Mouse (Mus musculus) brain, embryonic 14.5 days (tissue): ENCODE measurements around the gene Radil. TPM values are rescaled to one million over a fixed set of nuclear protein-coding genes. Genes with fewer than 3 reads are reported as not detected.

Source experiments
- DNase-seq: peaks from one replicate; pipeline ENCODE4 v3.0.0-alpha.2; 2011; ENCODE audit warnings: low read depth
- CTCF ChIP-seq: fragments of 200-500 bp; IDR thresholded peaks from 2 replicates; pipeline ENCODE4 v1.5.1; 2012; ENCODE audit warnings: inconsistent platforms, mild to moderate bottlenecking, moderate library complexity, borderline replicate concordance; ENCODE audit not compliant: insufficient read depth, insufficient read length; ENCODE audit errors: extremely low read depth
- POLR2A ChIP-seq: fragments of 200-500 bp; IDR thresholded peaks from 2 replicates; pipeline ENCODE4 v1.6.1; 2012; ENCODE audit warnings: mild to moderate bottlenecking, inconsistent platforms, borderline replicate concordance; ENCODE audit not compliant: poor library complexity, insufficient read depth, insufficient read length, severe bottlenecking; ENCODE audit errors: extremely low read depth
- polyA plus RNA-seq: library from polyadenylated mRNA; depleted of rRNA; stranded (reverse); fragments of >200 nt; gene quantifications from 2 replicates; pipeline ENCODE4 v1.2.3, GENCODE M21; 2012

Radil gene
- polyA plus RNA-seq, 1 experiment: 23.2 TPM

DNA sequence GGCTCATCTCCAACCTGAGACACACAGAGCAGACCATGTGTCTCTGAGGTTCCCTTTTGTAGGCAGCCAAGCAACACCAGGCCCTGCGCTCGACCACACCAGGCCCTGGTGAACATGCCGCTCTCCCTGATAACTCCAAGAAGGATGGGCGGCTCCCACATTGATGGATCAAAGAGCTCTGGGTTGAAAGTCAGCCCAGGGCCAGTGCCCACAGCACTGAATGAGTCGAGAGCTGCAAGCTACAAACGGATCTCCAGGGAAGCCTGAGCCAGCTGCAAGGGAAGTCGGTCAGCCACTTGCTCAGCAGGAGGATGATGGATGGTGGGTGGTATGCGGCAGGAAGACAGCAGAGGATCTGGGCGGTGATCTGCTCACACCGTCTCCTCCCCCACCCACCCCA lies 93.6 kb downstream of the Radil start:
- no peak for DNase-seq
- TF ChIP-seq POLR2A: no peak
- no peak for TF ChIP-seq CTCF

DNA sequence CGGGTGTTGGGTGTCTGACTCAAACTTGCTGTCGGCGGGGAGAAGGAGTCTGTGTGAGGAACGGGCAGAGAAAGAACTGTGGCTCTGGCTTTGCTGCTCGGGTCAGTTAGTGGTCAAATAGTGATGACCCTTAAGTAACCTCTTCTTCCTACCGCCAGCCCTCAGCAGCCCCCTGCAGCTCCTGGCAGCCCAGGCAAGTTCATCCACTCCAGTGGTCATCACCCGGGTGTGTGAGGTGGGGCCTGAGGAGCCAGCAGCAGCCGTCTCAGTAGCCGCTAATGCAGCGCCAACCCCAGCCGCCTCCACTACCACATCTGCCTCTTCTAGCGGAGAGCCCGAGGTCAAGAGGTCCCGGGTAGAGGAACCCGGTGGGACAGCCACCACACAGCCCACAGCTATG lies 94.6 kb downstream of the Radil start:
- DNase-seq: no peak
- TF ChIP-seq POLR2A (no peak), CTCF (no peak)

DNA sequence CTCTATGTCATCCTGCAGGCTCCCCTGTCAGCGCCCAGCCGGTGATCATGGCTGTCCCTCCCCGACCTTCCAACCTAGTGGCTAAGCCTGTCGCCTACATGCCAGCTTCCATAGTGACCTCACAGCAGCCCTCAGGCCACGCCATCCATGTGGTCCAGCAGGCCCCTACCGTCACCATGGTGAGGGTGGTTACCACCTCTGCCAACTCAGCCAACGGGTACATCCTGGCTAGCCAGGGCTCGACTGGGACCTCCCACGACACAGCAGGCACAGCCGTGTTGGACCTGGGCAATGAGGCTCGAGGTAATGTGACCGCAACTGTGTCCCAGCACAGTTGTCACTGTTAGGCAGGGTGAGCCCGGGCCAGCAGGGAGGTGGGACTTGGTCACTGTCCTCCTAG lies 97.2 kb downstream of the Radil start:
- TF ChIP-seq CTCF (no peak), POLR2A (no peak)
- DNase-seq: no peak

DNA sequence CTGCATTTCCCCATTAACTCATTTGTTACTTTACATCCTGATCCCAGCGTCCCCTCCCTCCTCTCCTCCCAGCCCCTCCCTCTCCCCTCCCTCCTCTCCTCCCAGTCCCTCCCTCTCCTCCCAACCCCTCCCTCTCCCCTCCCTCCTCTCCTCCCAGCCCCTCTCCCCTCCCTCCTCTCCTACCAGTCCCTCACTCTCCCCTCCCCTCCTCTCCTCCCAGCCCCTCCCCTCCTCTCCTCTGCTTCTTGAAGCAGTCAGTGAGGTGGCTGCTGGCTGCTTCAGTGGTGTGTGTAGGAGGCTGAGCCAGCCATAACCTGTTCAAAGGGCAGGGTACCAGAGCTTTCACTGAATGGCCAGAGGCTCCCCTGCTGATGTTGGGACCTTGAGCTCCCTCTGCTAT lies 99.1 kb downstream of the Radil start:
- peak; percentile 82 for DNase-seq

DNA sequence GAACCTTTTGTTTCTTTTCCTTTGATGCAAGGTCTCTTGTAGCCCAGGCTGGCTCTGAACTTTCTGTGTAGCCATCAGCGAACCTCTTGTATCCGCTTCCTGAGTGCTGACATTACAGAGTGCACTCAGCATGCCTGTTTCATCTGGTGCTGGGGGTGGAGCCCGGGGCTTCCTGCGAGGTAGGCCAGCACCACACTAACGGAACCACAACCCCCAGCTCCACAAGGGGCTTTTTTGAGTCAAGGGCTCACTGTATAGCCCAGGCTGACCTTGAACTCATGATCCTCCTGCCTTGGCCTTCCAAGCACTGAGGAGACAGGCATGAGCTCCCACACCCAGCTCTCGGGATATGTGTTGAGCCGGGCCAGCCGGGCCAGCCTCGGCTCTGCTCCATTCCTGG lies 100.1 kb downstream of the Radil start:
- TF ChIP-seq CTCF: no peak
- no peak for TF ChIP-seq POLR2A
- no peak for DNase-seq

More for the DNA sequence above, 99.1 kb downstream of the Radil start:
- TF ChIP-seq CTCF: no peak
- no peak for TF ChIP-seq POLR2A

DNA sequence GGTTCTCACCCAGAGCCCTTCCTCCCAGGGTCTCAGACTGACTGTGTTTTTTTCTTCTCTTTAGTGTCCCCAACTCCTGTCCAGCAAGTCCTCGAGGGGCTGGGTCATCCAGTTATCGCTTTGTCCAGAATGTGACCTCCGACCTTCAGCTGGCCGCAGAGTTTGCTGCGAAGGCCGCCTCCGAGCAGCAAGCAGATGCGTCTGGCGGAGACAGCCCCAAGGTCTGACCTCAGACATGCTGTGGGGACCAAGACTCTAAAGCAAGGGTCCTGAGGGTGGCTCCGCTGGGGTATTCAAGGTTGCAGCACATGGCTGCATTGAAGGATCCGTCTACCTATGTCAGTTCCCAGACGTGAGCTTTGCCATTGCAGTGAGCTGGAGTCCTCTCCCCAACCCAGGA lies 102.3 kb downstream of the Radil start:
- TF ChIP-seq POLR2A (no peak), CTCF (no peak)
- DNase-seq: no peak

DNA sequence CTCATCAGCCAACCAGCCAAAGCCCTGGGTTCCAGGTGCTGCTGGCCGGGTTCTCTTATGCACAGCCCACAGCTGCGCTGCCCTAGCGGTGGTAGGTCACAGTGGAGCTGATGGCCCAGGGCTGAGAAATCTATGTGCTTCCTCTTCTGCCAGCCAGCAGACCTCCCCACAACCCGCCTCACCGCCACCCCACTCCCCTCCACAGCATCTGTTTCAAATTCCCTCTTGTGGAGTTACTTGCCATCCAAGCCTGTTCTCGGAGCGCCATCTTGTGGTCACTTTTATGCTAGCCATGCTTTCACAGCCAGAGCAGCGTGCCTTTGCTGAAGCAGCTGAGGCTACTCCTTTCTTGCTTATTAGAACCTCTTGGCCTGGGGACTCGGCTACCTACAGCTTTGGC lies 102.8 kb downstream of the Radil start:
- TF ChIP-seq POLR2A (no peak), CTCF (peak; percentile 98)
- DNase-seq: peak; percentile 97

DNA sequence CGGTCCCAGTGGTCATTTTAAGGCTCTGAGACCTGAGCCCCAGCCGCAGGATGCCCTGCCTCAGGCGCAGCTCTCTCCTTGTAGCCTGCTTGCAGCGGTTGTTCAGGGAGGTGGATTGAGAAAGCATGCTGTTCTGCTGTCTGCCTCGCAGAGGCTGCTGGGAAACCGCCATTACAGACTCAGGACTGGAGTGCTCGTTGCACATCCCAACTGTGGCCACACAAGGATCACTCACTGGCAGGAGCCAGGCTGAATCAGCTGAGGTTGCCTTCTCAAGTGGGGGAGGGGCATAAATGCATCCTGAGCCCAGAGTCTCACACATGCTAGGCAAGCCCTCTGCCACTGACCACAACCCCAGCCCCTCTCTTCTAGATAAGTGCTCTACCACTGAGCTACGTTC lies 105.2 kb downstream of the Radil start:
- peak; percentile 56 for DNase-seq
- no peak for TF ChIP-seq CTCF
- no peak for TF ChIP-seq POLR2A

DNA sequence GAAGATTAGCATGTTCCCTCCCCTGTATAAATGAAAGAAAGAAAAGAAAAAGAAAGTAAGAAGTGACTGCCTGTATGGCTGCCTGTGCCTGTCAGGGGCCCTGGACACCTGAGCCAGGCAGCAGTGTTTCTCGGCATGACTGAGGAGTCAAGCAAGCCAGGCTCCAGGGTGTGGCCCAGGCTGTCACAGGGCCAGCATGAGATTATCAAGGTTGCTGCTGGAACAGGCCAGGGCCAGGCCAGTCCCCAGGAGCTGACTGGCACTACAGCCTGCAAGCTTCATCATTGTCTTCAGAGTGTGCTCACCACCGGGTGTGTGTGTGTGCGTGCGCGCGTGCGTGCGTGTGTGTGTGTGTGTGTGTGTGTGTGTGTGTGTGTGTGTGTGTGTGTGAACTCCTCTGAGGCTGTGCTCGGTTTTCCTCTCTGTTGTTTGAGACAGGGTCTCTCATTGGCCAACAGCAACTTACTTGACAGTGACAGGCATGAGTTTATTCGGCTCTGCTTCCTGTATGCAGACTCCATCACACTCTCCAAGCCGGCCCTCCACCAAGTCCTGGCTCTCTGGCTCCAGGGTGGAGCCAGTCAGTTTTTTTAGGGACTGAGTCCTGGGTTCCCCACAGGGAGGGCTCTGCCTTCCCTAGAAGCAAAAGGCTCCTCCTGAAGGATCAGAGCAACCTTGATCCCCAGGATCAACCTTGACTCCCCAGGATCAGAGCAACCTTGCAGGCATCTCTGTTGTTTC lies 105.9 kb downstream of the Radil start:
- no peak for DNase-seq
- TF ChIP-seq POLR2A (no peak), CTCF (no peak)

DNA sequence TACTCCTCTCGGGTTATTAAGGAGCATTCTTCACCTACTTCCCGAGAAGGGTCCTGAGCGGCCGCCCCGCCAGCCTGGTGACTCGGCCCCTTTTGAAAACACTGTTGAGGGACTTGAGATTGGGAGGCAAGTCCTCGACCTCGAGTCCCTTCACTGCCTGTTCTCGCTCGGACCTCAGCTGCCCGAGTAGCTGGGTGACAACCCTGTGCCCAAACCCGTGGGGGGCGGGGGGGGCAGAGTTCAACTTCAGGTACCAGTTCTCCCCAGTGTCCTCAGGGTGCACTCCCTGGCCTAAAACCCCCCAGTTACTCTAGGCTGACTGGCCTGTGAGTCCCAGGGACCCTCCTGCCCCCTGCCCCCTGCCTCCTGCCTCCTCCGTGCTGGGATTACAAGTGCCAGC lies 106.9 kb downstream of the Radil start:
- no peak for TF ChIP-seq CTCF
- TF ChIP-seq POLR2A: no peak

DNA sequence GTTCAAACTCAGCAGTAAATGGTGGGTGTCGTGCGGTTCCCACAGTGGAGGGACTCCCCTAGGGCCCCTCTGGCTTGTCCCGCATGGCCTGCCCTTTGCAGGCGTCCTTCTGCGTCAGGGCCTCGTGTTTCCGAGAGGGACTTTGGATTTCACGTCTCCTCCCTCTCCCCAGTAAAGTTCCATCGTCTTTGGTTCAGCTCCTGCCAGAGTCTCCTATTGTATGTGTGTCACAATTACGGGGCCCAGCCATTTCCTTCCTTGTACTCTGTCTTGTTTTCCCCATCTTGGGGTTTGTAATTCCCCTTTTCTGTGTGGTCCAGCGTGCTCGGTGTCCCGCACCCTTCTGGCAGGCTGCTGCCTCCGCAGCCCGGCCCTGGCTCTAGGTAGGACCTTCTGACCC lies 107.4 kb downstream of the Radil start:
- TF ChIP-seq CTCF (no peak), POLR2A (no peak)
- DNase-seq: no peak

More for the DNA sequence above, 106.9 kb downstream of the Radil start:
- DNase-seq: no peak

DNA sequence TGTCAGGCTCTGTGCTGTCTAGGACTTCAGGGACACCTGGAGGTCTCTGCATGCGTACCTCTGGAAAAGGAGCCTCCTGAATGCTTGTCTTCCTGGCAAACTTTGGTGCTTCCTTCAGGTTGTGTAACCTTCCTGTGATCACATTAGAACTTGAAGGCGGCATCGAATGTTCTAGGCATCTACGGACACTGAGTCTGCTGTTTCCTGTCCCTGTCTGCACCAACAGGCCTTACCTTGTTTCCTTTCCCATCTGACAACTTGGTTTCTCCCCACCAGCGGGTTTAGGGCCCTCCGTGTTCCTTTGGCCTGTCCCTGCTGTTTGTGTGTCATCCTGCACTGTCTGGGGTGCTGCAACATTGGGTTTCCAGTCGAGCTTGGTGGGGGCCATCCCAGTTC lies 108.9 kb downstream of the Radil start:
- TF ChIP-seq CTCF (no peak), POLR2A (no peak)

DNA sequence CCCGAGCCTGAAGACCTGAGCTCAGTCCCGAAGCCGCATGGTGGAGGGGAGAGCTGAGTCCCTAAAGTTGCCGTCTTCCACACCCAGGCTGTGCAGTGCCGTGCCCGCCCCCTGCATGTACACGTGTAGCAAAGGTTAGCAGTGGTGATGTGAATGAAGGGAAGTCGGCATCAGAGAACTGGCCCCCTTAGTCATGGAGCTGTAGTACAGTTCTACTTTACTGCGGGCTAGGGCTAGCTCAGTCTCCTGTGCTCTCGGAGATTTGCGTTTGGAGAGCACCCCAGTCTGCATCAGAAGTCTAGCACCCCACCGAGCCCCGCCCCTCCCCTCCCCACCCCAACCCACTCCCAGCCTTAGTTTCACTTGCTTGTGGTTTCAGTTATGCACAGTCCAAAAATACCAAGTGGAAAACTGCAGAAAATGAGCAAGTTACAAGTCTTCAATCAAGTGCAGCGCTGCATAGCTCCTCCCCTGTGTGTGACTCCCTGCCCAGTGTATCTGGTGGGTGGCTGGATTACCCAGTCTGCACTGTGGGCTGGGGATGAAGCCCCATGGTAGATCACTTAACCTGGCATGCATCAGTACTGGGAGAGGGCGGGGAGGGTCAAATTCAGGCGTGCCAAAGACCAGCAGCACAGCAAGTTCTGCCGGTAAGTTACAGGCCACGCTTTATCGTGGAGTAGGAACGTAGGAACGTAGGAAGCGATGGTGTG lies 109.4 kb downstream of the Radil start:
- no peak for TF ChIP-seq POLR2A
- no peak for TF ChIP-seq CTCF
- DNase-seq: no peak

More for the DNA sequence above, 108.9 kb downstream of the Radil start:
- no peak for DNase-seq
